Mouse (Mus musculus) midbrain, embryonic 12.5 days (tissue): ENCODE data around the gene Gm10563. TPM values are rescaled to one million over a fixed set of nuclear protein-coding genes. Genes with fewer than 3 reads are reported as not detected.
"Not testable (repeated sequence)": the region's sequence is repeated elsewhere in the genome, so short reads cannot be mapped to it uniquely, and the experiment has no call there.

Experiments used
- ATAC-seq: fragments of 200-750 bp; cut with Nextera tagmentation; 2 replicates; pipeline ENCODE4 v1.8.0; 2017; ENCODE audit warnings: low read depth, moderate TSS enrichment, moderate library complexity; ENCODE audit not compliant: low FRiP score
- H3K27ac ChIP-seq: fragments of 300-500 bp; sonication (generic); replicated peaks from 2 replicates; pipeline ENCODE4 v1.5.1; 2016; ENCODE audit warnings: mild to moderate bottlenecking
- H3K27me3 ChIP-seq: fragments of 300-500 bp; sonication (generic); 2 replicates; pipeline ENCODE4 v1.6.1; 2016; ENCODE audit warnings: mild to moderate bottlenecking
- H3K36me3 ChIP-seq: fragments of 300-500 bp; sonication (generic); 2 replicates; pipeline ENCODE4 v1.6.1; 2016
- H3K4me1 ChIP-seq: fragments of 300-500 bp; sonication (generic); 2 replicates; pipeline ENCODE4 v1.6.1; 2016
- H3K4me2 ChIP-seq: fragments of 300-500 bp; sonication (generic); replicated peaks from 2 replicates; pipeline ENCODE4 v1.6.1; 2016; ENCODE audit warnings: mild to moderate bottlenecking, moderate library complexity
- H3K4me3 ChIP-seq: fragments of 300-500 bp; sonication (generic); 2 replicates; pipeline ENCODE4 v1.5.1; 2016; ENCODE audit warnings: mild to moderate bottlenecking
- H3K9ac ChIP-seq: fragments of 300-500 bp; sonication (generic); replicated peaks from 2 replicates; pipeline ENCODE4 v1.6.1; 2016; ENCODE audit warnings: mild to moderate bottlenecking, moderate library complexity
- H3K9me3 ChIP-seq: fragments of 300-500 bp; sonication (generic); 2 replicates; pipeline ENCODE4 v1.6.1; 2016; ENCODE audit warnings: mild to moderate bottlenecking
- WGBS: fragments of 180-500 bp; shearing (Covaris S2); methylation state at CpG from one replicate; pipeline ENCODE4 v1.1.7; 2016; 5-methylcytosine and 5-hydroxymethylcytosine counted together
- polyA plus RNA-seq: library from polyadenylated mRNA; unstranded; fragments of >200 nt; fragmentation: Nextera tagmentation; extraction: Ambion mirVana; gene quantifications from 2 replicates; pipeline ENCODE4 v1.2.1, GENCODE M21; 2016

Gm10563 gene
- polyA plus RNA-seq, 1 experiment from 2014 or later = not detected

DNA sequence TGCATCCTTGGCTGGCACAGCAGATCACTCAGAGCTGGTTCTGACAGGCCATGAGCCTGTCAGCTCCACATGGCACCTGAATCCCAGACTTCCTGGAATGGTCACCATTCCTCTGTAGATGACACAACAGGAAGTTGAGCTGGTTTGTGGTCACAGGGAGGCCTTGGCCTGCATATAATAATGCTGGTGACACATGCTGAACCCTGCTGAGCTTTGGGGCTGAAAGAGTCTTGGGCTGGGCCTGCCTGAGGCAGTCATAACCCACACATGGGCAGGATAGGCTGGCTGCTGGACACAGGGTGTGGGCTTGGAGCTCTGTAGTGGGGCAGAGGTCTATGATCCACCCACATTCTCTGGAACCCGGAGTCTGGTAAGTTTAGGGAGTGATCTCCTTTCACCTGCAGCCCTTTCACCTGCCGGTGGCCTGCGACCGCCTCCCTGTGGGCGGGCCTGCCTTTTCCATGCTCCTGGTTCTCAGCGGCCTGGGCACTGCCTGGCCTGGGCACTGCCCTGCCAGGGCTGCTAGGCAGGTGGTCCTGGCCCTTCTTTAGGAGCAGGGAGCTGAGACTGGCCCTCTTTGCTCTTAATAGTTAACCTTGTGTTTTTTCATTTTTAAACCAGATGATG lies 62.8 kb downstream of the Gm10563 start:
- peaks cover 69% of the 10 kb centered on the region for H3K36me3 ChIP-seq
- no peaks in the 10 kb centered on the region for H3K9me3 ChIP-seq
- no peak for ATAC-seq
- no peak overlapping the region for H3K4me3 ChIP-seq
- H3K27me3 ChIP-seq = no peaks in the 10 kb centered on the region
- H3K4me1 ChIP-seq = no peaks in the 10 kb centered on the region
- no peak overlapping the region for H3K4me2 ChIP-seq
- 93% methylated on average over 6 of the region's 6 CpGs for WGBS
- no peak overlapping the region for H3K27ac ChIP-seq
- 0 out of 2 replicates have a peak overlapping the region, but pooled peaks have one; percentile 4 for H3K9ac ChIP-seq

- no peak overlapping the region for H3K4me2 ChIP-seq
- 27% methylated on average over 1 of the region's 1 CpGs for WGBS
- H3K36me3 ChIP-seq = peaks cover 68% of the 10 kb centered on the region
- no peak overlapping the region for H3K9ac ChIP-seq
- H3K27me3 ChIP-seq = no peaks in the 10 kb centered on the region
- no peak overlapping the region for H3K4me3 ChIP-seq
- ATAC-seq = no peak
- H3K9me3 ChIP-seq = no peaks in the 10 kb centered on the region
- no peaks in the 10 kb centered on the region for H3K4me1 ChIP-seq
- H3K27ac ChIP-seq = no peak overlapping the region
Measured at GRCm38 (mm10) chr4:155580420-155580819, 64.8 kb downstream of the Gm10563 start.

DNA sequence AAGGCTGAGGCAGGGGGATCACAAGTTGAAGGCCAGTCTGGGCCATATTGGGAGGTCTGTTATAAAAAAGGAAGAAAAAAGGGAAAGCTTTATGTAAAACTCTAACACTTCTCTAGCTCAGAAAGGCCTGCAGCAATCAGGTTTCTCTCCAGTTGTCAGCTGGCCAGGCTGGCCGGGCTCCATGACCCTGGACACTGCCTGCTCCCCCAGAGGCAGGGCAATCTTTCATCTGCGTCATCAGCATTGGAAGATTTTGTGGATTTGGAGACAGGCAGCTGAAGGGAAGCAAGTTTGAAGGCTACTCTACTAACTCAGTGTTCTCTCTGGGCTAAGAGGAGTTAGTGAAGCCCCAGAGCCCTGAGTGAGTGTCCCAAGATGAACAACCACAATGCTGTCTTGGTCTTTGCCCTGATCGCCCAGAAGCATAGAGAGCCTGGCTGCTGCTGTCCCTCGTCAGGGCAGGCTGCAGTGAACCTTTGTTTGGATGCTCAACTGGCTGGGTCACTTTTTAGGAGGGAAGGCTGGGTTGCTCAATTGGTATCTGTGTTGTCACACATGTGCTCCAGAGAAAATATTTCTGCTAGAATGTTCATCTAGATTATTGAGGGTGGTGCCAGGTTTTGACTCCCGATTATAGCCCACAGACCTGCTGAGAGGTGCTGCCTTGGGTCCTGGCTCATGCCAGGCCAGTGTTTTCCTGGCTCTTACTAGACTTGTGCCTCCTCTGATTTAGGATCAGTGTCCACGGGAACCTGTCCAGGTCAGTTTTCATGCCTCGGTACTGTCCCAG lies 66.7 kb downstream of the Gm10563 start:
- Histone ChIP-seq H3K4me3 (no peak overlapping the region), H3K9ac (no peak overlapping the region), H3K27me3 (no peaks in the 10 kb centered on the region), H3K4me1 (no peaks in the 10 kb centered on the region), H3K4me2 (no peak overlapping the region), H3K36me3 (peaks cover 49% of the 10 kb centered on the region), H3K27ac (no peak overlapping the region), H3K9me3 (no peaks in the 10 kb centered on the region)
- no peak for ATAC-seq
- WGBS = 93% methylated on average over 7 of the region's 7 CpGs

GRCm38 (mm10) chr4:155577741-155578140 lies 67.5 kb downstream of the Gm10563 start:
- Histone ChIP-seq H3K27me3 (no peaks in the 10 kb centered on the region), H3K4me1 (no peaks in the 10 kb centered on the region), H3K9ac (no peak overlapping the region), H3K27ac (no peak overlapping the region), H3K4me2 (no peak overlapping the region), H3K9me3 (no peaks in the 10 kb centered on the region), H3K36me3 (peaks cover 43% of the 10 kb centered on the region), H3K4me3 (no peak overlapping the region)
- ATAC-seq = no peak
- 91% methylated on average over 5 of the region's 5 CpGs for WGBS

GRCm38 (mm10) chr4:155577132-155577531 lies 68.1 kb downstream of the Gm10563 start:
- no peak overlapping the region for H3K27ac ChIP-seq
- ATAC-seq = no peak
- H3K4me3 ChIP-seq = no peak overlapping the region
- 94% methylated on average over 9 of the region's 9 CpGs for WGBS
- no peaks in the 10 kb centered on the region for H3K4me1 ChIP-seq
- H3K9me3 ChIP-seq = no peaks in the 10 kb centered on the region
- no peak overlapping the region for H3K9ac ChIP-seq
- no peak overlapping the region for H3K4me2 ChIP-seq
- peaks cover 37% of the 10 kb centered on the region for H3K36me3 ChIP-seq
- no peaks in the 10 kb centered on the region for H3K27me3 ChIP-seq

DNA sequence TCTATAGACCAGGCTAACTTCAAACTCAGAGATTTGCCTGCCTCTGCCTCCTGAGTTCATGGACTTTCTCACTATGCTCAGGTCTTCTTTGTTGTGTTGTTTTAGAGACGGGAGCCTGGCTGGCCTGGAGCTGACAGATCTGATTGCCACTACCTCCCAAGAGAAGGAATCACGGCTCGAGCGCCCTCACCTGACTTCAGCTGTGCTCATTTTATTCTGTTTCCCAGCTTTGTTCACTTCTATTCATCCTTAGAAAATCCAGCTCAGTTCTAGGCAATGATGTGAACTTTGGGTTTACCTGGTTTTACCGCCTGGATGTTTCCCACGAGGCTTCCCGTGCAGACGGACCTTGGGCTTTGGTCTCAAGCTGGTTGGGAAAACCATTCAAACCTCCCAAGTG lies 69.7 kb downstream of the Gm10563 start:
- Histone ChIP-seq H3K4me3 (no peak overlapping the region), H3K9me3 (no peaks in the 10 kb centered on the region), H3K27ac (no peak overlapping the region), H3K4me1 (0 out of 2 replicates have a peak, but pooled peaks cover 4% of the 10 kb centered on the region), H3K36me3 (peaks cover 34% of the 10 kb centered on the region), H3K4me2 (no peak overlapping the region), H3K27me3 (no peaks in the 10 kb centered on the region), H3K9ac (no peak overlapping the region)
- ATAC-seq = no peak
- 84% methylated on average over 8 of the region's 8 CpGs for WGBS

DNA sequence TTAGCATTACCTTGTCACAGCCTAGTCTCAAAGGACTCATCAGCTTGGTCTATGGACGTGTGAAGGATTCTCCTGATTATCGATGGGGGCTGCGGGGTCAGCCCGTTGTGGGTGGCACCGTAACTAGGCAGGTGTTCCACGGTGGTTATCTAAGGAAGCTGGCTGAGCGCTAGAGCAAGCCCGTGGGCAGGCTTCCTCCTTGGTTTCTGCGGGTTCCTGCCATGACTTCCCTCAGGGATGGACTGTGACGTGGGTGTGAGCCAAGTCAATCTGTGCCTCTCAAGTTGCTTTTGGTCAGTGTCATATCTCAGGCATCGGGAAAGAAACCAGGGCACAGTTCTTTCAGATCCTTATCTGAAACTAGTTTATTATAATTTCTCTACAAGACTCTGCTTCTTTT lies 70.3 kb downstream of the Gm10563 start:
- Histone ChIP-seq H3K4me2 (no peak overlapping the region), H3K9me3 (no peaks in the 10 kb centered on the region), H3K4me1 (0 out of 2 replicates have a peak, but pooled peaks cover 4% of the 10 kb centered on the region), H3K27ac (no peak overlapping the region), H3K9ac (no peak overlapping the region), H3K4me3 (no peak overlapping the region), H3K36me3 (peaks cover 34% of the 10 kb centered on the region), H3K27me3 (no peaks in the 10 kb centered on the region)
- ATAC-seq = no peak
- WGBS = 90% methylated on average over 11 of the region's 11 CpGs

DNA sequence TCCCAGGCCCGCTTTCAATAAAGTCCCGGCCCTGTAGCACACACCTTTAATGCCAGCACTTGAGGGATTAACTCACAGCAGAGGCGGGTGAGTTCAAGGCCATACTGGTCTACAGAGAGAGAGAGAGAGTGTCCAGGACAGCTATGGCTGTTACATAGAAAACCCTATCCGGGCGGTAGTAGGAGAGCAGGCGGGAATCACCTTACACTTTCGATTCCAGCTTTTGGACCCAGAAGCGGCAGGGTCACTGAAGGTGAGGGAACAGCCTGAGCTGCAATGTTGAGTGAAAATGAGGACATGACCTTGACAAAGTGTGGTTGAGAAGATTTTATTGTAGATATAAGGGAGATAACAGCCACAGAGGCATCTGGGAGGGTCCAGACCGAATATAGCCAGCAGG lies 71.3 kb downstream of the Gm10563 start:
- Histone ChIP-seq H3K9ac (no peak overlapping the region), H3K4me1 (0 out of 2 replicates have a peak, but pooled peaks cover 4% of the 10 kb centered on the region), H3K4me3 (no peak overlapping the region), H3K36me3 (peaks cover 27% of the 10 kb centered on the region), H3K9me3 (no peaks in the 10 kb centered on the region), H3K4me2 (no peak overlapping the region), H3K27me3 (no peaks in the 10 kb centered on the region), H3K27ac (no peak overlapping the region)
- 98% methylated on average over 9 of the region's 9 CpGs for WGBS
- ATAC-seq = no peak

DNA sequence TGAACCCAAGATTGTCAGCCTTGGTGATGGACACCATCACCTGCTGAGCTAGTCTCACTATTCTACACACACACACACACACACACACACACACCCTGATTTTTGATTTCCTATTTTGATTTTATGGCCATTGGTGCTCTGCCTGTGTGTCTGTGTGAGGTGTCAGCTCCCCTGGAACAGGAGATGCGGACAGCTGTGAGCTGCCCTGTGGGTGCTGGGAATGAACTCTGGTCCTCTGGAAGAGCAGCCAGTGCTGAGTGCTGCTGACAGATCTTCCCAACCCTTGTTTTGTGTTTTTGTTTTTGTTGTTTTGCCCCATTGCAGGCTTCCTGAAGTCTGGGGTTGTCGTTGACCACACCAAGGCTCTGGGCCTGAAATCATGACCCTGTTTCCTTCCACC lies 72.1 kb downstream of the Gm10563 start:
- Histone ChIP-seq H3K4me1 (0 out of 2 replicates have a peak, but pooled peaks cover 4% of the 10 kb centered on the region), H3K4me3 (no peak overlapping the region), H3K4me2 (no peak overlapping the region), H3K9ac (no peak overlapping the region), H3K9me3 (no peaks in the 10 kb centered on the region), H3K36me3 (peaks cover 20% of the 10 kb centered on the region), H3K27ac (no peak overlapping the region), H3K27me3 (no peaks in the 10 kb centered on the region)
- 100% methylated on average over 2 of the region's 2 CpGs for WGBS
- ATAC-seq = no peak

DNA sequence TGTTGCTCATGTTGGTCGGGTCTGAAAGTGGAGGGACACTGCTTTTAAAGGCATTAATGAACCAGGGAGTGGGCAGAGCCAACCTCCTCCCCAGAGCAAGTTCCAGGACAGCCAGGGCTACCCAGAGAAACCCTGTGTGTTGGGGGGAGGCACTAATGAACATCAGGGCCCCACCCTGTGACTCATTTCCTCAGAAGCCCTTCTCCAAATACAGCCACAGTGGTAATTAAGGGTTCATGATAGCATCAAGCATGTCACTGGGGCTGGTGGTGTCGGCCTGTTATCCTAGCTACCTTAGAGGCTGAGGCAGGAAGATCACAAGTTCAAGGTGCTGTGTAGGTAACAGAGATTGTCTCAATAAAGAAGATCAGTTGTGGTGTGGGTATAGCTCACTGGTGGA lies 73.8 kb downstream of the Gm10563 start:
- Histone ChIP-seq H3K27me3 (no peaks in the 10 kb centered on the region), H3K9ac (no peak overlapping the region), H3K27ac (no peak overlapping the region), H3K4me3 (no peak overlapping the region), H3K9me3 (no peaks in the 10 kb centered on the region), H3K4me1 (0 out of 2 replicates have a peak, but pooled peaks cover 4% of the 10 kb centered on the region), H3K36me3 (peaks cover 8% of the 10 kb centered on the region; the same call in 1 of the 2 replicates), H3K4me2 (no peak overlapping the region)
- 86% methylated on average over 2 of the region's 2 CpGs for WGBS
- ATAC-seq = no peak

DNA sequence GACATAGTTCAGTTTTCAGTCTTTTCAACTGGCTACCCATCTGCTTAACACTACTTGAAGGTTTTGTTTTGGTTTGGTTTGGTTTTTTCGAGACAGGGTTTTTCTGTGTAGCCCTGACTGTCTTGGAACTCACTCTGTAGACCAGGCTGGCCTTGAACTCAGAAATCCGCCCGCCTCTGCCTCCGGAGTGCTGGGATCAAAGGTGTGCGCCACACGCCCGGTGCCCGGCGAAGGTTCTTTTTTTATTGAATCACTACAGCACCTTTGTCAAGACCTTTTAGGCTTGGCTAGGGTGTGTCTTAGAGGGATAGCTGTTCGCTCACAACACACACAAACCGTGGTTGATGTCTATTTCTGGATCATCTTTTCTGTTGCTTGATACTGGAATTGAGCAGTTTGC lies 74.9 kb downstream of the Gm10563 start:
- H3K4me3 ChIP-seq, H3K9me3 ChIP-seq, H3K4me2 ChIP-seq, H3K4me1 ChIP-seq, H3K36me3 ChIP-seq, H3K27me3 ChIP-seq, H3K27ac ChIP-seq, ATAC-seq, H3K9ac ChIP-seq: not testable (repeated sequence)
- 89% methylated on average over 11 of the region's 11 CpGs for WGBS

- WGBS = 92% methylated on average over 6 of the region's 6 CpGs
- Histone ChIP-seq H3K4me3 (no peak overlapping the region), H3K27me3 (no peaks in the 10 kb centered on the region), H3K4me1 (peaks cover 11% of the 10 kb centered on the region), H3K27ac (no peak overlapping the region), H3K9ac (no peak overlapping the region), H3K9me3 (no peaks in the 10 kb centered on the region), H3K4me2 (no peak overlapping the region), H3K36me3 (no peaks in the 10 kb centered on the region)
- no peak for ATAC-seq
Measured at GRCm38 (mm10) chr4:155569818-155570217, 75.4 kb downstream of the Gm10563 start.
